Mouse (Mus musculus) MEL (cell line): ENCODE measurements around the gene Aatf.

Experiments
- CHD2 ChIP-seq: IDR thresholded peaks from 2 replicates; pipeline ENCODE4 v1.6.1; 2011; ENCODE audit warnings: low read length, improper control_type of control experiment
- CTCF ChIP-seq, 3 experiments: IDR thresholded peaks in 2 of 3; conservative IDR thresholded peaks in 1 of 3; 2 replicates each; pipeline ENCODE4 v1.5.1; 2011 to 2012; ENCODE audit warnings: low read length in 3 of 3, low read depth in 2 of 3, mild to moderate bottlenecking in 2 of 3, improper control_type of control experiment in 1 of 3, inconsistent platforms in 1 of 3, mixed read lengths in 1 of 3, moderate library complexity in 1 of 3; ENCODE audit not compliant: control insufficient read depth in 1 of 3, insufficient read depth in 1 of 3, poor library complexity in 1 of 3, severe bottlenecking in 1 of 3
- E2F4 ChIP-seq: IDR thresholded peaks from 2 replicates; pipeline ENCODE4 v1.6.1; 2011; ENCODE audit warnings: low read depth, low read length, improper control_type of control experiment, borderline replicate concordance
- EP300 ChIP-seq, 2 experiments: IDR thresholded peaks; 2 replicates each; pipeline ENCODE4 v1.6.1; 2011; ENCODE audit warnings: improper control_type of control experiment in 2 of 2, low read length in 2 of 2, low read depth in 1 of 2, mild to moderate bottlenecking in 1 of 2
- ETS1 ChIP-seq: IDR thresholded peaks from 2 replicates; pipeline ENCODE4 v1.6.1; 2012; ENCODE audit warnings: low read depth, mild to moderate bottlenecking, inconsistent platforms, low read length, improper control_type of control experiment, moderate library complexity
- POLR2A ChIP-seq, 2 experiments: IDR thresholded peaks; 2 replicates each; pipeline ENCODE4 v1.6.1; 2011 to 2012; ENCODE audit warnings: low read length in 2 of 2, mild to moderate bottlenecking in 2 of 2, control low read depth in 1 of 2, improper control_type of control experiment in 1 of 2, low read depth in 1 of 2, moderate library complexity in 1 of 2; ENCODE audit not compliant: control insufficient read depth in 1 of 2, insufficient read depth in 1 of 2, poor library complexity in 1 of 2
- POLR2AphosphoS5 ChIP-seq: IDR thresholded peaks from 2 replicates; pipeline ENCODE4 v1.6.1; 2012; ENCODE audit warnings: low read depth, borderline replicate concordance, mild to moderate bottlenecking, inconsistent platforms, low read length, moderate library complexity, mixed read lengths
- RCOR1 ChIP-seq: IDR thresholded peaks from 2 replicates; pipeline ENCODE4 v1.6.1; 2012; ENCODE audit warnings: low read depth, mild to moderate bottlenecking, inconsistent platforms, low read length, improper control_type of control experiment
- TBP ChIP-seq: IDR thresholded peaks from 2 replicates; pipeline ENCODE4 v1.8.0; 2011; ENCODE audit warnings: low read depth, low read length, improper control_type of control experiment
- ZC3H11A ChIP-seq: IDR thresholded peaks from 2 replicates; pipeline ENCODE4 v1.6.1; 2012; ENCODE audit warnings: low read depth, mild to moderate bottlenecking, inconsistent platforms, low read length, improper control_type of control experiment

- TF ChIP-seq CTCF (IDR thresholded peaks at IDR 0.05 in 2 of 3, conservative IDR thresholded peaks at IDR 0.05 in 1 of 3; ENCODE audit: control insufficient read depth in 1 of 3, insufficient read depth in 1 of 3, low read depth in 2 of 3, low read length in 3 of 3, poor library complexity in 1 of 3, severe bottlenecking in 1 of 3) (no peak), CHD2 (no peak), E2F4 (no peak), RCOR1 (no peak), EP300 (IDR thresholded peaks at IDR 0.05; ENCODE audit: low read depth in 1 of 2, low read length in 2 of 2) (no peak), POLR2AphosphoS5 (no peak), ETS1 (no peak), TBP (no peak), POLR2A (IDR thresholded peaks at IDR 0.05; ENCODE audit: control insufficient read depth in 1 of 2, insufficient read depth in 1 of 2, low read depth in 1 of 2, low read length in 2 of 2, poor library complexity in 1 of 2) (no peak), ZC3H11A (no peak)
These were observed 137.3 kb downstream of the Aatf start for GRCm38 (mm10) chr11:84375951-84376496.
